Mouse (Mus musculus) megakaryocyte, embryonic 14.5 days (primary cell): ENCODE results near the gene Phldb1.

Experiments used
- FLI1 ChIP-seq: IDR thresholded peaks from 2 replicates; pipeline ENCODE4 v1.6.1; 2012; ENCODE audit warnings: low read length, inconsistent platforms, mixed read lengths
- GATA1 ChIP-seq: IDR thresholded peaks from 3 replicates; pipeline ENCODE4 v1.6.1; 2012; ENCODE audit warnings: mixed read lengths, low read length, inconsistent platforms, borderline replicate concordance

DNA sequence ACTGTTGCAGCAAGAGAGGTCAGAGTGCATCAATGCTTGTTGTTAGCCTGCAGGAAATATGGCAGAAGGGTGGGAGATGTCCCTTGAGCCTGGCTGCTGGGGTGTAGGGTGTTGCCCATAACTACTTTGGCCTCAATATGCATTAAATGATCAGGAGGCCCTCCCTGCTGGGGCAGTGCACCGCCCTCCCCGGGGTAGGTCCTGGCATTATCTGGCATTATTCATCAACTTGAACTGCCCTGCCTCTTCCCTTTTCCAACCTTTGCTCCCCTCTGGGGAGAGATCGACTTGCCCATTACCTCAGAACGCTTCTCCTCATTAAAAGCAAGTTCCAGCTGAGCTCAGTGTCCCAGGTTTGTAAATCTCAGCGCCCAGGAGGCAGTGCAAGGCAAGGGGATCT, 55.4 kb downstream of the Phldb1 start:
- TF ChIP-seq GATA1, result no peak
- no peak for TF ChIP-seq FLI1
